Mouse (Mus musculus): ENCODE measurements around the gene Dusp10.

The Dusp10 gene

GRCm38 (mm10) chr1:184053711-184054110 lies 40.6 kb downstream of the Dusp10 start:
- DNase-seq (ENCODE audit: low read depth, low spot score), result no peak

DNA sequence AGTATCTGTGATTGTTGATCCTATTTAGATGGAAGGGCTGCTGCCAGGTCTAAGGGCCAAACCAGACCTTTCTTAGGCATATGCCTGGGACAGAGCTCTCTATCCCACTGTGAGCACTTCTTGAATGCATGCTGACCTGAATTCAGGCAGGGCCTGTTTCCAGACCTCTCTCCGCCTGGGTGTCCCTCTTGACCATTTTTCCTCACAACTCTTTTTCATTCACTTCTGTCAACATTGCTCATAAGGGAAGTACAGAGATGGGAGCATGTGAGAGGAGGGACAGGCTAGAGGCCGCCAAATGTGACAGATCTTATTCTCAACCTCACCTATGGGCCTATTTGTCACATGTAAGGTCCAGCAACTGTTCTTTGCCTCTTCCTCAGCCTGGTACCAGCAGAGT lies 41.1 kb downstream of the Dusp10 start:
- DNase-seq (ENCODE audit: low read depth, low spot score), result no peak

- no peak for DNase-seq (ENCODE audit: low read depth, low spot score)
Measured at GRCm38 (mm10) chr1:184058206-184058605, 45.1 kb downstream of the Dusp10 start.

DNA sequence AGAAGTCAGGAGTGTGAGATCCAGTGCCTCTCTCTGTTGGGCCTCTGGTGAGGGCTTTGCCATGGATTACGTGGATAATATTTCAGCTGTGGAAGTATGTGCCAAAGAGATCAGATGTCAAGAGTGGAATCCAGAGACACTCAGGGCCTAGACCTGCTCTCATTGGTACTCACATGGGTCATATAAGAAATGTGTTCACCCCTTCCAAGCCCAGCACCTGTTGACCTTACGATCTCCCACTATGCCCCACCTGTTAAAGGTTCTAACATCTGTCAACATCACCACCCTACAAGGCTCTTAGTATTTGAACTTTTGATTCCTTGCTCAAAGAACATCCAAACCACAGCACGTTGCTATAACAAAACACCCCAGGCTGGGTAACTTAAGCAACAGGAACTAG lies 46.7 kb downstream of the Dusp10 start:
- no peak for DNase-seq (ENCODE audit: low read depth, low spot score)

GRCm38 (mm10) chr1:184060381-184060780 lies 47.3 kb downstream of the Dusp10 start:
- DNase-seq (ENCODE audit: low read depth, low spot score), result no peak

- no peak for DNase-seq (ENCODE audit: low read depth, low spot score)
Measured at GRCm38 (mm10) chr1:184060828-184061734, 48.0 kb downstream of the Dusp10 start.

DNA sequence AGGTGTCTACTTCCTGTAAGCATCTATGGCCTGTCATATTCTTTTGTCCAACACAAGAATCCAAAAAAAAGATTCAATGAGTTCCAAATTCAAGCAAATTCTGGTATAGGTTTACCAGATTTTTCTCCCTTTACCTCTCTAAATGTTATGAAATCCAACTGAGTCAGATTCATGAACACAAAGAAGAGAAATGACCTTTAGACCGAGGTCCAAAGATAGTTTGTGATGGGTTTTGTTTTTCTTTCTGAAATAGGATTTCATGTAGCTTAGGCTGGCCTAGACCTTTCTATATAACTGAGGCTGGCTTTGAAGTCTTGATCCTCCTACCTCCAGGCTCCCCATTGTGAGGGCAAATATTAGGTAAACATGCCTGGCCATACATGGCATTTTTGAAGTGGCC lies 48.8 kb downstream of the Dusp10 start:
- no peak for DNase-seq (ENCODE audit: low read depth, low spot score)

DNA sequence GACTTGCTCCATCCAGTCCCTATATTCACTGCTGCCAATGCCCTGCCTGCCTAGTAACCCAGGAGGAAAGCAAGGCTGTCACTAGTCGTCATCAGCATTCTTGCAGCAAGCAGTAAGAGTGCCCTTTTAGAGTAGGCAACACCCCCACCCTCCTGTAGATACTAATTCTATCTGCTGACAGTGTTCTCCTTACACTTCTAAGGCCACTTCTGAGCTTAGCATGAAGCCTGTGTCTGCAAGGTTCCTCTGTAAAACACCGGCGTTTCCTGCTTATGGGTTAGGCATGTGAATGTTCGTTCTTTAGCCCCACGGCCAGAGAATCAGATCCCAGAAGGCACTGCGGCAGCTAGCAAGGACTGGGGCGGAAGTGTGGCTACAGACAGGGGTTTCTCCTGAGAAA lies 51.2 kb downstream of the Dusp10 start:
- no peak for DNase-seq (ENCODE audit: low read depth, low spot score)

GRCm38 (mm10) chr1:184065589-184066361 lies 52.7 kb downstream of the Dusp10 start:
- DNase-seq (ENCODE audit: low read depth, low spot score), result no peak

DNA sequence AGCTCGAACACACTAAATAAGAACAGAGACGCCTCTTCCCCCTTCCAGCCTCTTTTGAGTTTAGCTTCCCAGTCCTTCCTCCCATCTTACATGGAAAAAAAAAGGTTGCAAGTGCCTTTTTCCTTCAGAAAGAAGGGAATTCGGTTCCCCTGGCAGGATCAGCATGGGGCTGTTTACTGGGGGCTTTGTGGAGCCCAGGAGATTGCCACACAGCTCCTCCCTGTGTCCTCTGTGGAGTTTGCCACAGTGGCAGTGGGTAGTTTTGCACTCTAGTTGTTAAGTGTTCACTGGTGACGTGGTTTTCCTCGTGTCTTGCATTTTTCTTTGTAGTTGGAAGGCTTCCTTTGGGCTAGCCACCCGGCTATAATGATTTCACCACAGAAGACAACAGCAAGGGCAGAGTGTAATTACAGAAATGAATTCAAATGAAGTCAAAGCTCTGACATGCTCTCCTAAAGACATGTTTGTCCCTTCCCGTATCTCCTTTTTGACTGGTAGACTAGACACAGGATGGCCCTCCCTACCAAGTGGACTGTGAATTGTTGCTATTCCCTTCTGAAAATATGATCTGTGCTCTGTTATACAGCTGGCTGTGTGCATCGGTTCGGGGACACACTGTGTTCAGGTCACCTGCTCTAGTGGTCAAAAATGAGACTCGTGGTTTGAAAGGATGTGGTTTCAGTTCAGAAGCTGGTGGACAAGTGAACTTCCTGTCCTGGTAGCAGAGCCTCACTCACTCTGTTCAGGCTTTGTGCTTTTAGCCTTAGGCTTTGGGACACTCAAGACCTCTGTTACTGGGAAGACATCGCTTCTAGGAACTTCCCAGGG lies 53.6 kb downstream of the Dusp10 start:
- DNase-seq (ENCODE audit: low read depth, low spot score), result no peak

GRCm38 (mm10) chr1:184067704-184068558 lies 54.8 kb downstream of the Dusp10 start:
- DNase-seq (ENCODE audit: low read depth, low spot score), result no peak

GRCm38 (mm10) chr1:184068971-184069370 lies 55.9 kb downstream of the Dusp10 start:
- DNase-seq (ENCODE audit: low read depth, low spot score), result no peak

DNA sequence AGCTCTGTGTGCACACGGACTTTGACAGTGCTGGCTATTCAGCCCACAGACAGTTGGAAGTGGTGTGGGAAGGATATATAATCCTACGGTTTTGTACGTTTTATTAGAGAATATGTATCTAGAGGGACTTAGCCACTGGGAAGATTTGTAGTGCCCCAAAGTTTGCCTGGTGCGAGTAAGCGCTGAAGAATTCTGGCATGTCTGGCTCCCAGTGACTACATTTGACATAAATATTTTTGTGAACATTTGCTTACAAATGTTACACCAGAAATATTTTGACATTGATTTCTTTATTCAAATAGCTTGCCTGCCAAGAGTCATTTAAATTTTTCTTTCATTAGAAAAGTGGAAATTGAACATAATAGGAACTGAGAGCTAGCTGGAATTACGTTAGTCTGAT lies 63.0 kb downstream of the Dusp10 start:
- no peak for DNase-seq (ENCODE audit: low read depth, low spot score)

GRCm38 (mm10) chr1:184076756-184077155 lies 63.7 kb downstream of the Dusp10 start:
- no peak for DNase-seq (ENCODE audit: low read depth, low spot score)

- DNase-seq (ENCODE audit: low read depth, low spot score), result no peak
Measured at GRCm38 (mm10) chr1:184079304-184079703, 66.2 kb downstream of the Dusp10 start.

- no peak for DNase-seq (ENCODE audit: low read depth, low spot score)
Measured at GRCm38 (mm10) chr1:184082661-184083060, 69.6 kb downstream of the Dusp10 start.

- no peak for DNase-seq (ENCODE audit: low read depth, low spot score)
Measured at GRCm38 (mm10) chr1:184083166-184083565, 70.1 kb downstream of the Dusp10 start.

- no peak for DNase-seq (ENCODE audit: low read depth, low spot score)
Measured at GRCm38 (mm10) chr1:184084961-184085360, 71.9 kb downstream of the Dusp10 start.

GRCm38 (mm10) chr1:184090515-184090914 lies 77.4 kb downstream of the Dusp10 start:
- DNase-seq (ENCODE audit: low read depth, low spot score), result no peak

- DNase-seq (ENCODE audit: low read depth, low spot score), result no peak
Measured at GRCm38 (mm10) chr1:184094914-184095313, 81.8 kb downstream of the Dusp10 start.

GRCm38 (mm10) chr1:184100414-184100813 lies 87.3 kb downstream of the Dusp10 start:
- DNase-seq (ENCODE audit: low read depth, low spot score), result no peak

Data from retina, adult 2 months (tissue).